In genomic region chr6:42186230-42186629, GRCm38 (mm10) we compare ENCODE assay signal across 16 mouse cellular contexts. TPM values are rescaled to one million over a fixed set of nuclear protein-coding genes. Genes with fewer than 3 reads are reported as not detected.
DNase-seq lines count a peak whose midpoint lies in the region; ATAC-seq and TF ChIP-seq lines count a peak whose summit lies in the region.
"Had no signal": no experiment of that assay in that cellular context is flagged by ENCODE, and none has a peak within 500 bp of the region (broad histone marks: within the 10 kb centered on the region; RNA-seq: fewer than 3 reads in every experiment).

No protein-coding gene starts in this region.

- H3K4me3 ChIP-seq in MEL (ENCODE audit: control insufficient read depth in 1 of 2, insufficient read depth in 1 of 2, low read depth in 2 of 2, low read length in 2 of 2) = peak overlapping the region in 1 of 2 experiments; percentile 41; a peak in 1 of 4 replicates
- H3K4me3 ChIP-seq: gastrocnemius, adult 2 months; limb, embryonic 10.5 days; midbrain, embryonic 12.5 days had no signal

- H3K27me3 ChIP-seq in MEL (ENCODE audit: control insufficient read depth in 1 of 2, insufficient read depth in 2 of 2, low read length in 2 of 2) = no peaks in the 10 kb centered on the region
- H3K27me3 ChIP-seq: midbrain, embryonic 12.5 days had no signal

- intact Hi-C loops in gastrocnemius, postnatal 36 days (cut with DNase I) = no loop called here

- peak; percentile 27 for TF ChIP-seq RAD21 in MEL (IDR thresholded peaks at IDR 0.05; ENCODE audit: low read depth, low read length)

- H3K9me3 ChIP-seq in MEL (replicated peaks; ENCODE audit: insufficient read depth, low read length) = no peaks in the 10 kb centered on the region
- H3K9me3 ChIP-seq: limb, embryonic 10.5 days; midbrain, embryonic 12.5 days had no signal

- TF ChIP-seq POLR2A in MEL (IDR thresholded peaks at IDR 0.05; ENCODE audit: control insufficient read depth in 1 of 2, insufficient read depth in 1 of 2, low read depth in 1 of 2, low read length in 2 of 2, poor library complexity in 1 of 2) = no peak

- H3K9ac ChIP-seq in MEL (ENCODE audit: control insufficient read depth, low read depth, low read length, poor library complexity, severe bottlenecking) = no peak overlapping the region
- H3K9ac ChIP-seq: midbrain, embryonic 12.5 days had no signal

- no peaks in the 10 kb centered on the region for H3K4me1 ChIP-seq in MEL (ENCODE audit: control insufficient read depth in 1 of 2, insufficient read depth in 2 of 2, low read length in 2 of 2)
- H3K4me1 ChIP-seq: limb, embryonic 10.5 days; midbrain, embryonic 12.5 days had no signal

- peak in 1 of 2 experiments; percentile 44; a peak in 2 of 4 replicates for TF ChIP-seq EP300 in MEL (IDR thresholded peaks at IDR 0.05; ENCODE audit: low read depth in 1 of 2, low read length in 2 of 2)

- H3K79me2 ChIP-seq in MEL (ENCODE audit: control insufficient read depth, insufficient read depth, low read length, poor library complexity) = no peaks in the 10 kb centered on the region

- ATAC-seq in megakaryocyte progenitor cell, adult 5-6 weeks (replicated peaks; ENCODE audit: poor library complexity) = peak; percentile 60; the same call in 1 of the 2 replicates

- no peaks in the 10 kb centered on the region for H3K36me3 ChIP-seq in MEL (ENCODE audit: control insufficient read depth in 1 of 2, insufficient read depth in 2 of 2, low read length in 2 of 2)
- H3K36me3 ChIP-seq: limb, embryonic 10.5 days; midbrain, embryonic 12.5 days had no signal

- peak; percentile 6 for DNase-seq in kidney, adult 18-20 months
- no peak for DNase-seq in kidney, adult 11 months
- DNase-seq in A20 (ENCODE audit: low read depth, low spot score) = peak; percentile 16
- DNase-seq in MEL (ENCODE audit: low read depth, low spot score) = peak; percentile 50
- DNase-seq in gastrocnemius, postnatal 36 days = no peak
- no peak for DNase-seq in left cerebral cortex, adult 9 months (ENCODE audit: low spot score in 2 of 2)
- no peak for DNase-seq in T-cell, adult 2 months (ENCODE audit: low spot score)
- DNase-seq: cerebellum, adult 18-20 months; gastrocnemius, adult 2 months; lung, adult 2 months had no signal

- no peak overlapping the region for H3K27ac ChIP-seq in MEL (ENCODE audit: control insufficient read depth, low read depth, low read length)
- H3K27ac ChIP-seq: gastrocnemius, adult 2 months; limb, embryonic 10.5 days; midbrain, embryonic 12.5 days had no signal

- TF ChIP-seq CTCF in MEL (IDR thresholded peaks at IDR 0.05 in 2 of 3, conservative IDR thresholded peaks at IDR 0.05 in 1 of 3; ENCODE audit: control insufficient read depth in 1 of 3, insufficient read depth in 1 of 3, low read depth in 2 of 3, low read length in 3 of 3, poor library complexity in 1 of 3, severe bottlenecking in 1 of 3) = peak; percentile 31 to 46 (median 44); a peak in 5 of 6 replicates

TF ChIP-seq in MEL, 35 proteins besides CTCF, POLR2A, EP300 and RAD21:
- no peak for TF ChIP-seq TCF12 (IDR thresholded peaks at IDR 0.05; ENCODE audit: low read depth, low read length)
- peak; percentile 37 for TF ChIP-seq SMC3 (IDR thresholded peaks at IDR 0.05; ENCODE audit: low read depth, low read length)
- no peak for TF ChIP-seq ZC3H11A (IDR thresholded peaks at IDR 0.05; ENCODE audit: low read depth, low read length)
- TF ChIP-seq KAT2A (conservative IDR thresholded peaks at IDR 0.05; ENCODE audit: low read depth, low read length) = no peak
- 0 out of 2 replicates have a peak, but pooled peaks have one; percentile 10 for TF ChIP-seq JUND (IDR thresholded peaks at IDR 0.05; ENCODE audit: low read depth, low read length)
- TF ChIP-seq CHD2 (IDR thresholded peaks at IDR 0.05; ENCODE audit: low read length) = no peak
- TF ChIP-seq GATA1 (IDR thresholded peaks at IDR 0.05; ENCODE audit: low read depth, low read length) = peak; percentile 77
- no peak for TF ChIP-seq HCFC1 (IDR thresholded peaks at IDR 0.05; ENCODE audit: low read depth, low read length)
- no peak for TF ChIP-seq NELFE (IDR thresholded peaks at IDR 0.05; ENCODE audit: low read depth, low read length)
- TF ChIP-seq MEF2A (IDR thresholded peaks at IDR 0.05; ENCODE audit: extremely low read depth, insufficient replicate concordance, low read depth, low read length, poor library complexity, severe bottlenecking) = no peak
- no peak for TF ChIP-seq MYC (IDR thresholded peaks at IDR 0.05; ENCODE audit: low read depth, low read length)
- TF ChIP-seq UBTF (IDR thresholded peaks at IDR 0.05; ENCODE audit: borderline replicate concordance, insufficient read depth, low read depth, low read length) = no peak
- TF ChIP-seq MAZ (IDR thresholded peaks at IDR 0.05; ENCODE audit: low read depth, low read length) = no peak
- no peak for TF ChIP-seq USF2 (IDR thresholded peaks at IDR 0.05; ENCODE audit: borderline replicate concordance in 1 of 2, insufficient read depth in 1 of 2, low read depth in 1 of 2, low read length in 2 of 2)
- TF ChIP-seq ETS1 (IDR thresholded peaks at IDR 0.05; ENCODE audit: low read depth, low read length) = no peak
- TF ChIP-seq MAFK (IDR thresholded peaks at IDR 0.05; ENCODE audit: borderline replicate concordance, low read depth, low read length) = no peak
- TF ChIP-seq ZNF384 (IDR thresholded peaks at IDR 0.05; ENCODE audit: low read depth, low read length) = no peak

RNA-seq across cellular contexts. Expression of gene Tas2r144, which starts 28.9 kb away (rescaled TPM):
- not detected in 2 replicates for total RNA-seq in MEL (2012; rRNA removed)
- polyA plus RNA-seq in MEL (2012; ENCODE audit: insufficient read depth in 1 of 2, insufficient read length in 2 of 2, low read depth in 1 of 2, low replicate concordance in 2 of 2, missing spikeins in 1 of 2) = not detected
- not detected in 2 replicates for total RNA-seq in megakaryocyte progenitor cell, adult 5-6 weeks (2015)
- not detected in 2 replicates for total RNA-seq in megakaryocyte progenitor cell, adult 5-6 weeks (2017)
- total RNA-seq in gastrocnemius, postnatal 36 days (2021) = not detected
- total RNA-seq: gastrocnemius, adult 2 months had no signal
- polyA plus RNA-seq: heart, embryonic 14.5 days; intestine, embryonic 14.5 days; large intestine, adult 2 months; limb, embryonic 10.5 days; lung, adult 2 months; midbrain, embryonic 12.5 days had no signal

RNA-seq across cellular contexts. Expression of gene Tas2r139, which starts 45.5 kb away (rescaled TPM):
- not detected in 2 replicates for total RNA-seq in MEL (2012; rRNA removed)
- polyA plus RNA-seq in MEL (2012; ENCODE audit: insufficient read depth in 1 of 2, insufficient read length in 2 of 2, low read depth in 1 of 2, low replicate concordance in 2 of 2, missing spikeins in 1 of 2) = not detected
- total RNA-seq in megakaryocyte progenitor cell, adult 5-6 weeks (2015) = not detected in 2 replicates
- not detected in 2 replicates for total RNA-seq in megakaryocyte progenitor cell, adult 5-6 weeks (2017)
- not detected for total RNA-seq in gastrocnemius, postnatal 36 days (2021)
- total RNA-seq: gastrocnemius, adult 2 months had no signal
- polyA plus RNA-seq: heart, embryonic 14.5 days; intestine, embryonic 14.5 days; large intestine, adult 2 months; limb, embryonic 10.5 days; lung, adult 2 months; midbrain, embryonic 12.5 days had no signal

RNA-seq across cellular contexts. Expression of gene Gstk1, which starts 59.5 kb away (rescaled TPM):
- total RNA-seq in MEL (2012; rRNA removed) = 1.2 and 1.4 TPM in 2 replicates
- 1 to 10 TPM in 1 of 2 experiments, not detected in 1; 1.2 TPM for polyA plus RNA-seq in MEL (2012; ENCODE audit: insufficient read depth in 1 of 2, insufficient read length in 2 of 2, low read depth in 1 of 2, low replicate concordance in 2 of 2, missing spikeins in 1 of 2)
- 14.8 and 15.8 TPM in 2 replicates for total RNA-seq in megakaryocyte progenitor cell, adult 5-6 weeks (2015)
- total RNA-seq in megakaryocyte progenitor cell, adult 5-6 weeks (2017) = 4.0 and 5.3 TPM in 2 replicates
- total RNA-seq in gastrocnemius, postnatal 36 days (2021) = 10 to 100 TPM; 23.8 to 44.0 TPM

Comparison
In these comparisons a context has a peak if more than half of its experiments do, and no peak if none do; other contexts are left out.
1. DNase-seq: peak in kidney, adult 18-20 months (single experiment), A20 (single experiment) and MEL (single experiment); none in kidney, adult 11 months (single experiment), gastrocnemius, postnatal 36 days (0 of 2), left cerebral cortex, adult 9 months (0 of 2) and T-cell, adult 2 months (single experiment).